ENCODE assay signal across 8 mouse cellular contexts in the genomic region with DNA sequence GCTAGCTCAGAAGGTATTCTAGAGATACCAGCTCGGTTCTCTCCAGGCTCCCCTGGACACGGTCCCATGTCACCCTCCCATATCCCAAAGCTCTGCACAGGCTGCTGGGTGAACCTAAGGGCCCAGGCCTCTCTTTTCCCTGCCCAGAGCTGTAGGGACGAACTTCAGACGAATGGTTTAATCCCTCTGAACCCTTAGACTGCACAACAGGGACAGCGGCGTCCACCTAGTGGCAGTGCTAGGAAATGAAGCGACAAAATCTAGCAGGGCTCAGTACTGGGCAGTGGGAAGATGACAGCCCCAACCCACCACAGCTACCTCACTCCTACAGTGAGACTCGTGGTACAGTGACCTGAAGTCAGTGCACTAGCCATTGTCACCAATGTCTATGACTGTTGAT. TPM values are rescaled to one million over a fixed set of nuclear protein-coding genes. Genes with fewer than 3 reads are reported as not detected.
A peak's percentile ranks its signal among the peaks of the same experiment; 100 is the strongest.
DNase-seq lines count a peak whose midpoint lies in the region; ATAC-seq and TF ChIP-seq lines count a peak whose summit lies in the region.

No protein-coding gene starts in this region.

- peak overlapping the region; percentile 66 for H3K9ac ChIP-seq in forebrain, embryonic 15.5 days (replicated peaks)
- H3K9ac ChIP-seq in hindbrain, embryonic 15.5 days, result peak overlapping the region; percentile 55; the same call in 1 of the 2 replicates
- no peak overlapping the region for H3K9ac ChIP-seq in limb, embryonic 12.5 days (replicated peaks)

- H3K36me3 ChIP-seq in forebrain, embryonic 15.5 days, result no peaks in the 10 kb centered on the region
- H3K36me3 ChIP-seq in hindbrain, embryonic 15.5 days, result no peaks in the 10 kb centered on the region
- no peaks in the 10 kb centered on the region for H3K36me3 ChIP-seq in limb, embryonic 12.5 days
- 0 out of 2 replicates have a peak, but pooled peaks cover under 1% of the 10 kb centered on the region for H3K36me3 ChIP-seq in midbrain, embryonic 10.5 days
- no peaks in the 10 kb centered on the region for H3K36me3 ChIP-seq in small intestine, adult 2 months (ENCODE audit: control insufficient read depth, insufficient read depth, low read length)

- H3K27me3 ChIP-seq in forebrain, embryonic 15.5 days, result no peaks in the 10 kb centered on the region
- H3K27me3 ChIP-seq in hindbrain, embryonic 15.5 days, result 0 out of 2 replicates have a peak, but pooled peaks cover 2% of the 10 kb centered on the region
- no peaks in the 10 kb centered on the region for H3K27me3 ChIP-seq in limb, embryonic 12.5 days
- H3K27me3 ChIP-seq in midbrain, embryonic 10.5 days (ENCODE audit: low read depth, poor library complexity, severe bottlenecking), result peaks cover 12% of the 10 kb centered on the region; the same call in 1 of the 2 replicates
- H3K27me3 ChIP-seq in small intestine, adult 2 months (ENCODE audit: control insufficient read depth, insufficient read depth, low read length), result no peaks in the 10 kb centered on the region

- WGBS in forebrain, embryonic 15.5 days, result 6% methylated on average over 8 of the region's 8 CpGs
- WGBS in hindbrain, embryonic 15.5 days, result 9% methylated on average over 8 of the region's 8 CpGs
- 8% methylated on average over 8 of the region's 8 CpGs for WGBS in limb, embryonic 12.5 days
- WGBS in midbrain, embryonic 10.5 days, result 7% methylated on average over 8 of the region's 8 CpGs
- WGBS in small intestine, adult 2 months, result 11% methylated on average over 8 of the region's 8 CpGs

- H3K4me3 ChIP-seq in forebrain, embryonic 15.5 days, result peak overlapping the region; percentile 85
- peak overlapping the region; percentile 51 for H3K4me3 ChIP-seq in hindbrain, embryonic 15.5 days
- peak overlapping the region; percentile 61; the same call in 1 of the 2 replicates for H3K4me3 ChIP-seq in limb, embryonic 12.5 days (replicated peaks)
- H3K4me3 ChIP-seq in midbrain, embryonic 10.5 days, result peak overlapping the region; percentile 60
- no peak overlapping the region for H3K4me3 ChIP-seq in small intestine, adult 2 months (ENCODE audit: low read depth, low read length)

- peaks cover 66% of the 10 kb centered on the region for H3K4me1 ChIP-seq in forebrain, embryonic 15.5 days
- H3K4me1 ChIP-seq in hindbrain, embryonic 15.5 days (replicated peaks), result peaks cover 44% of the 10 kb centered on the region
- H3K4me1 ChIP-seq in limb, embryonic 12.5 days (replicated peaks), result peaks cover 35% of the 10 kb centered on the region
- H3K4me1 ChIP-seq in midbrain, embryonic 10.5 days, result peaks cover 62% of the 10 kb centered on the region
- H3K4me1 ChIP-seq in small intestine, adult 2 months (ENCODE audit: control insufficient read depth, insufficient read depth, insufficient read length, low read length), result peaks cover 10% of the 10 kb centered on the region; the same call in 1 of the 2 replicates

- no peaks in the 10 kb centered on the region for H3K9me3 ChIP-seq in forebrain, embryonic 15.5 days
- no peaks in the 10 kb centered on the region for H3K9me3 ChIP-seq in hindbrain, embryonic 15.5 days
- H3K9me3 ChIP-seq in limb, embryonic 12.5 days, result no peaks in the 10 kb centered on the region
- no peaks in the 10 kb centered on the region for H3K9me3 ChIP-seq in midbrain, embryonic 10.5 days (replicated peaks)

- peak; percentile 44 for ATAC-seq in forebrain, embryonic 15.5 days (replicated peaks)
- peak; percentile 42 for ATAC-seq in hindbrain, embryonic 15.5 days (ENCODE audit: low FRiP score, low read depth)
- ATAC-seq in limb, embryonic 12.5 days (ENCODE audit: insufficient number of reproducible peaks, insufficient read depth, low FRiP score, low TSS enrichment, low read depth), result peak; percentile 28

- H3K27ac ChIP-seq in forebrain, embryonic 15.5 days (replicated peaks), result peak overlapping the region; percentile 86
- peak overlapping the region; percentile 69 for H3K27ac ChIP-seq in hindbrain, embryonic 15.5 days (replicated peaks)
- no peak overlapping the region for H3K27ac ChIP-seq in limb, embryonic 12.5 days
- H3K27ac ChIP-seq in midbrain, embryonic 10.5 days (replicated peaks), result peak overlapping the region; percentile 69; the same call in 1 of the 2 replicates
- H3K27ac ChIP-seq in small intestine, adult 2 months (ENCODE audit: insufficient read depth, low read depth, low read length), result no peak overlapping the region

- peak; percentile 96 for DNase-seq in heart, adult 11 months
- no peak for DNase-seq in heart, postnatal 25 days (ENCODE audit: low spot score)
- peak; percentile 58 for DNase-seq in brain, adult 2 months (ENCODE audit: low read depth, low spot score)
- DNase-seq in midbrain, embryonic 10.5 days (ENCODE audit: low spot score), result peak; percentile 76

- peak overlapping the region; percentile 99 for H3K4me2 ChIP-seq in forebrain, embryonic 15.5 days (replicated peaks)
- H3K4me2 ChIP-seq in hindbrain, embryonic 15.5 days, result peak overlapping the region; percentile 97
- H3K4me2 ChIP-seq in limb, embryonic 12.5 days, result peak overlapping the region; percentile 96

- TF ChIP-seq POLR2A in small intestine, adult 2 months (IDR thresholded peaks at IDR 0.05; ENCODE audit: low read depth, low read length), result no peak

- TF ChIP-seq CTCF in small intestine, adult 2 months (IDR thresholded peaks at IDR 0.05; ENCODE audit: extremely low read depth, insufficient read length, insufficient replicate concordance, low read depth, low read length), result peak; percentile 61; the same call in 1 of the 2 replicates

- intact Hi-C loops in heart, postnatal 25 days (cut with DNase I), result loop anchor here (2.0 kb wide), 1 partner anchor 40 kb away; no protein-coding TSS in a partner anchor

RNA-seq across cellular contexts. Expression of gene Akna, which starts 5.5 kb away (rescaled TPM):
- 1 to 10 TPM; 3.5 to 3.7 TPM for total RNA-seq in heart, postnatal 25 days (2021)
- 12.4 and 16.0 TPM in 2 replicates for polyA plus RNA-seq in forebrain, embryonic 15.5 days (2015; fragmentation: Nextera tagmentation; extraction: Ambion mirVana)
- 6.6 and 7.2 TPM in 2 replicates for polyA plus RNA-seq in hindbrain, embryonic 15.5 days (2015; fragmentation: Nextera tagmentation; extraction: Ambion mirVana)
- polyA plus RNA-seq in limb, embryonic 12.5 days (2016; fragmentation: Nextera tagmentation; extraction: Ambion mirVana), result 10.0 and 11.3 TPM in 2 replicates
- polyA plus RNA-seq in midbrain, embryonic 10.5 days (2016; fragmentation: Nextera tagmentation; extraction: Ambion mirVana), result 12.8 and 17.3 TPM in 2 replicates
- polyA plus RNA-seq in small intestine, adult 2 months (2012; rRNA removed), result 8.1 and 11.5 TPM in 2 replicates

RNA-seq across cellular contexts. Expression of gene Orm2, which starts 46.4 kb away (rescaled TPM):
- under 1 TPM; 0.50 to 0.60 TPM for total RNA-seq in heart, postnatal 25 days (2021)
- polyA plus RNA-seq in forebrain, embryonic 15.5 days (2015; fragmentation: Nextera tagmentation; extraction: Ambion mirVana), result not detected in 2 replicates
- polyA plus RNA-seq in hindbrain, embryonic 15.5 days (2015; fragmentation: Nextera tagmentation; extraction: Ambion mirVana), result not detected in 2 replicates
- polyA plus RNA-seq in limb, embryonic 12.5 days (2016; fragmentation: Nextera tagmentation; extraction: Ambion mirVana), result not detected in 2 replicates
- polyA plus RNA-seq in midbrain, embryonic 10.5 days (2016; fragmentation: Nextera tagmentation; extraction: Ambion mirVana), result not detected in 2 replicates
- polyA plus RNA-seq in small intestine, adult 2 months (2012; rRNA removed), result not detected in 2 replicates

RNA-seq across cellular contexts. Expression of gene Orm3, which starts 52.7 kb away (rescaled TPM):
- 1 to 10 TPM; 1.3 to 1.5 TPM for total RNA-seq in heart, postnatal 25 days (2021)
- not detected in 2 replicates for polyA plus RNA-seq in forebrain, embryonic 15.5 days (2015; fragmentation: Nextera tagmentation; extraction: Ambion mirVana)
- not detected in 2 replicates for polyA plus RNA-seq in hindbrain, embryonic 15.5 days (2015; fragmentation: Nextera tagmentation; extraction: Ambion mirVana)
- not detected in 2 replicates for polyA plus RNA-seq in limb, embryonic 12.5 days (2016; fragmentation: Nextera tagmentation; extraction: Ambion mirVana)
- not detected in 2 replicates for polyA plus RNA-seq in midbrain, embryonic 10.5 days (2016; fragmentation: Nextera tagmentation; extraction: Ambion mirVana)
- not detected in 2 replicates for polyA plus RNA-seq in small intestine, adult 2 months (2012; rRNA removed)

Comparison
In these comparisons a context has a peak if more than half of its experiments do, and no peak if none do; other contexts are left out.
1. H3K27ac ChIP-seq: peak in forebrain, embryonic 15.5 days (single experiment), hindbrain, embryonic 15.5 days (single experiment) and midbrain, embryonic 10.5 days (single experiment); none in limb, embryonic 12.5 days (single experiment) and small intestine, adult 2 months (single experiment).
2. Peak in every context shown above with its lines, with median percentiles within 50 percentile points of each other: ATAC-seq and H3K4me2 ChIP-seq.